Mouse (Mus musculus) natural killer cell, adult 2 months (primary cell): Measurements from ENCODE around the gene Tmem209.

Experiments
- DNase-seq, 2 experiments: peaks; one replicate each; pipeline ENCODE4 v3.0.0; 2022; ENCODE audit warnings: low spot score in 2 of 2

Gene Tmem209

DNA sequence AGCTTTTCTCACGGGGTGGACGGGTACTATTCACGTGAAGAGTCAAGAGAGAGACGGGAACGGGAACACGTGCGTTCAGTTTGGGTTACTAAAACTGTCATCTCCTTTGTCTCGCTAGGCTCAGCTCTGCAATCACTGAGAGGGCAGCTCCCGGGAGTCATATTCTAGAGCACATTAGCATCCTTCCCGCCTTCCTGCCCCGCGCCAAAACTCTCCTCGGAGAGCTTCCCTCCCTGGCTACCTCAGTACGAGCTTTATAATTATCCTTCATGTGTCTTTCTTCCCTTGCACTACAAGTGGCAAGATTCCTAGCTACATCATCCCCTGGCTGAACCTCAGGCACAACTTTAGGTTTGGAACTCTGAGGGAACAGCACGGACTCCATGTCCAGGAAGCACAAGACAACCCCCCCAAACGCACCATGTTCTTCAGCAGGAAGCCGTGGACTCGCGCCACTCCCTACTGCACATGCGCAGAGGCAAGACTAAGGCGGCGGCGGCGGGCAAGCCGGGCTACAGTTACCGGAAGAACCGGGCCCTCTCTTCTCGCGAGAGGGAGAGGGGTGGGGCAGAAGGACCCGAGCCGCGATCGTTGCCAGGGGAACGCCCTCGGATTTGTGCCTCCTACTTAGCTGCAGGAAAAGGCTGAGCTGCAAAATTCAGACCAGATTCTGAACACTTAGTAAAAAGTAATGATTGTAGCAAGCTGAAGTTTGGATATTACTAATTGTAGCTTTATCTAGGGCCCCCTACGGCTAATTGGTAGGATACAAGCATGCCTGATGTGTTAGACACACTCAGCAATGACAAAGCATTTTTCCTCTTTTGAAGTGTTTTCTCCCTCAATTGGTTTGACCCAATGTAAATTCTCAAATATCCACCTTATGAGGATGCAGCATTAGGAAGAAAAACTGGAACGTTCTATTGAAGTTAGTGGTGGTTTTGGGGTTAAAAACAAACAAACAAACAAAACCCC is at the start of gene Tmem209, which contains the start of gene Ssmem1:
Gene Tmem209, minus strand, starts transcription at position 519 of the 975 bp plus-strand sequence.
Gene Ssmem1, plus strand, starts transcription at position 585 of the 975 bp plus-strand sequence.
- peak; percentile 97 to 99 for DNase-seq

DNA sequence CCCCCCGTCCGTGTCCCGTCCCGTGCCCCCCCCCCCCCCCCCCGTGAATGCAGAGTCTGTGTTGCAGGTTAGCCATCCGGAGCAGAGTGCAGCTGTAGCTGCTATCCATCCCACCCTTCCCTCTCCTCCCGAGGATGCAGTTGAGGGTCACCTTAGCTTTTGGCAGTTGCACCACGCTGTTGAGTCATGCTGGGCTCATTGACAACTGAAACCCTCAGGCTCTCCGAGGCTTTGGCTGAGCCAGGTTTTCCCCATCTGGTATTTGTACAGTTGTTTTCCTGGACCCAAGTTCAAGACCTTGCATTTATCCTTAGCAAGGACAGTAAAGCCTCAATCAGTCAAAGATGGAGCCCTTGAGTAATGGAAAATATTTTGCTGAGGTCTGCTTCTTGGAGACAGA is 46.5 kb upstream of the Tmem209 start:
- DNase-seq, result no peak

DNA sequence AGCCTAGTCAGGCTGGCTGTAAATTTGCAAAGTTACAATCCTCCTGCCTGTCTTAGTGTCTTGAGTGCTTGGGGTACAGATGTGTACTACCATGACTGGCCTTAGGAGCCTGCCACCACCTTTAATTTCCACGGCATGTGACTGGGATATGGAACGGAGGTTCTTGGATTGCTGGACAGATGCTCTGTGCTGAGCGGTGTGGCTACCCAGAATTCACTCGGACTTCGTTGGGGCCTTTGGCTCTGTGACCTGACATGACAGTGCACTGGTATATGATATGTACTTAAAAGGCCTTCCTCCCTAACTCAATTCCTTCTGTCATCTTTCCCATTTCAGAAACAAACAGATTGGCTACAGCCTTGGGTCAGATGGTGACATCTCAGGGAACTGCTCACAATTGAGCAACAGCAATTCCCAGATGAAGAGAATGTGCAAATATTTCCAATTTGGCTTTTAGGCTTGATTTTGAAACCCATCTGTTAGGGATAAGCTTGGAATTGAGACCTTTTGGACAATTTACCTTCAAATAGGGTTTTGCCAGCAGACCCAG is 45.1 kb upstream of the Tmem209 start:
- no peak for DNase-seq

DNA sequence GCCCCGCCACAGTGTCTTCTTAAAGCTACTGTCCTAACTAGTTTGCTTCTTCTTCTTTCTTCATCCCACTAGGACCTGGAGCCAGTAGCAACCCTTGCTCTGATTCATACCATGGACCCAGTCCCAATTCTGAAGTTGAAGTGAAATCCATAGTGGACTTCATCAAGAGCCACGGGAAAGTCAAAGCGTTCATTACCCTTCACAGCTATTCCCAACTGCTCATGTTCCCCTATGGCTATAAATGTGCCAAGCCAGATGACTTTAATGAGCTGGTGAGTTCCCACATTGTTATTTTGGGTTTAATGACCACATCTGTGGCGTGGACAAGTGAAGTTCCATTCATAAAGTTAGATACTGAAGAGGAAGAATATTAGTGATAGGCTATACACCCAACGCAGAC is 44.5 kb upstream of the Tmem209 start:
- no peak for DNase-seq

DNA sequence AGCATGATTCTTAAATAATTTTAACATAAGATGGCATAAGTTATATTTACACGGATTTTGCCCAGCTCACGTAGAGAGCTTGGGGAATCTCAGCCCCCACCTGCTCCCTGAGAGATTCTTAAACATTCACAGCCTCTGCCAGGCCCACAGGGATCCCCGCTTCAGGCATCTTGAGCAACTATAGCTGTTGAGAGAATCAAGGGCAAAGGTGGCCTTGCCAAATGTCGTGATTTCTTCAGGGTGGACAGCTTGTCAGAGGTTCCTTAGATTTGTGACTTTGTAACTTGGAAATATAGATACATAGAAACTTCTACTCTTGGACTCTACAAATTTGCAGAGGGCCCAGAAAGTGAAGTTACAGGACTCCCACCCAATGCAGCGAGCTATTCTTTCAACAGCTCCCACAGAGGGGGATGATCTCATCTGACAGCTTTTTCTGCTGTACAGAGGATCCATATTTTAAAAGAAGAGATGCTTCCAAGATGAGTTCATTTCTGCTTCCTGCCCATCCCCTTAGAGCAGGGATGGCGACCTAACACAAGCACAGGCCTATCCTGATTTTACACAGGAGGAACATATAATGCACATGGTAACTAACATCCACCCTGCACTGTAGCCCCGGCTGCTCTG is 43.9 kb upstream of the Tmem209 start:
- no peak for DNase-seq

DNA sequence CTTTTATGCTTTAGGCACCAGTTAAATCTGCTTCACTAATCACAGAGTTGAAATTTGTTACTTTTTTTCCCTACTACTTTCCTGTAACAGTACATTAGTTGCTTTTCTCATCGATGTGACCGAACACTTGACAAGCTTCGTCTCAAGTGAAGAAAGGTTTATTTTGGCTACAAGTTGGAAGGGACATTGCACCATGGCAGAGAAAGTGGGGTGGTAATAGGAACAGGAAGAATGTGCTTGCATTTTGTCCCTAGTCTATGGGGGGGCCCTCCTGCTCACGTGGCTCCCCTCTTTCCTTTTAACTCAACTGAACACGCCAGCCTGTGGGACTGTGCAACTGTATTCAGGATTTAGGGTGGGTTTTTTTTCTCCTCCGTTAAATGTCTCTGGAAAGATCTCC is 43.0 kb upstream of the Tmem209 start:
- DNase-seq, result no peak

DNA sequence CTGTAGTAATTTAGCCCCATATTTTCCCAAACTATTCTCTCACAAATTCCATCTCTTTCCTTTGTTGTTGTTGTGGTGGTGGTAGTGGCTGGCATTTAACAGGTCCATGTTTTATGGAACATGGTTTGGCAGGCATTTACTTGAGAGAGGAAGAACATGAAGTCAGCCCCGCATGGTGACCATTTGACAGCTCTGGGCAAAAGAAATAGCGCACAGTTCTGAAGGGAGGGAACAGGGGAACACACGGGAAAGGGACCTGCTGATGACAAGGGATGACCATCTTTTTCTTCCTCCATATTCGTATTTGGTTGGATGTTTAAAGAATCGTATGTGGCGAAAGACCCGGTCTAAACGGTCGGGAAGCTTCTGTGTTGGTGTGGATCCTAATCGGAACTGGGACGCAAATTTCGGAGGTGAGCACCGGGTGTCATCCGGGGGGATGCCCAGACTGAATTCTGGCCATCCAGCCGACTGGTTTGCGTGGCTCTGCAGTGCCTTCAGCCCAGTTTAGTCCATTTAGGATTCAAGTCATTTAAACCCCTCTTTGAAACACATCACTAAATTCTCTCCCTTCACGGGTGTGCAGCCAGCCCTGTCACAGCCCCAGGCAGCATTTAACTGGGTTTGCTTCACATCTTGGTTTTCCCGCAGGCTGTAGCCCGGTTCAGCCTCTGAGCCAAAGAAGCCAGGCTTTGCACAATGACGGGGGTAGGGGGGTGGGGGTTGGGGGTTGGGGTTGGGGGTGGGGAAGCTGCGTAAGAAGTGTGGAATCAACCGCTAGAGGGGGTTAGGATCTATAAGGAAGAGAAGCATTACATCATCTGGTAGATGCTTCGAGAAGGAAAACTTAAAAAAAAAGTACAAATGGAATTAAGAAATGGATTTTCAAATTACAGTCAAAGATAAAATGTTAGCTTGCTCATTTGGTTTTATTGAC is 42.3 kb upstream of the Tmem209 start:
- DNase-seq, result no peak

DNA sequence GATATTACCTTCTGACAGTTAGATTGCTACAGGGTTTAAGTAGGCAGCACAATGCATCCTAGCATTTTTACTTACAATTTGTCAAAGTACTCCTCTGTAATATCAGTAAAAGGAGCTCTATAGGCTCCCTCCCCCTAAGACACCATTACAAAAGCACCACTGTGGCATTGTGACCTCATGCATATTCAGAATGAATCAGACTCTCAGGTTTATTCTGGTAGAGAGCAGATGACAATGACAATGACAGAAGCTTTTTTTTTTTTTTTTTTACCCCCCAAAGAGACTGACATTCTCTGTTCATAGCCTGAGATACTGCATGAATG is 41.6 kb upstream of the Tmem209 start:
- DNase-seq, result no peak

DNA sequence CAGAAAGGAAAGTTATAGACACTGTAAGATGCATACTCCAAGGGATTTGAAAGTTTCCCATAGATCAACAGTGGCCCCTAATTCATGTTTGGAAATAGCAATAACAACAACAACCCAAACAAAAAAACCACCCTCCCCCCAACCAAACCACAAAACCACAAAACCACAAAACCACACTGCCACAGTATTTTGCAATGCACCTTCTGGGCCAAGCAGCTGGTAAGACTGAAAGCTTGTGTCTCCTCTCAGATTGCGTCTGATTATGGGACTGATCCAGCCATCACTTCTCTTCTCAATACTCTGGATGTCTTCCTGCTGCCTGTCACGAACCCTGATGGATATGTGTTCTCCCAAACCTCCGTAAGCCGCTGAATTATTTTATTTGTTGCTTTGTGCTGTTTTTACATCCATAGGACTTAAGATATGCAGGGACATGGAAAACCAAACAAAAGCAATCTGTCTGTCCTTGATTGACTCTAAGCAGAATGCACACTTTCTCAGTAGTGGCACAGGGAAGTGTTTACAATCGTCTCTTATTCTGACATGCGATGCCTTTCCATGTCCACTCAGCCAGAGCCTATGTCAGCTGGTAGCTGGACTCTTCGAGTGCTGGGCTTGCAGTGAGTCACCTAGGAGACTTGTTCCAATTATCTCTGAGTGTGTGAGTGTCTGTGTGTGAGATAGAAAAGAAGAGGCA is 41.1 kb upstream of the Tmem209 start:
- no peak for DNase-seq

DNA sequence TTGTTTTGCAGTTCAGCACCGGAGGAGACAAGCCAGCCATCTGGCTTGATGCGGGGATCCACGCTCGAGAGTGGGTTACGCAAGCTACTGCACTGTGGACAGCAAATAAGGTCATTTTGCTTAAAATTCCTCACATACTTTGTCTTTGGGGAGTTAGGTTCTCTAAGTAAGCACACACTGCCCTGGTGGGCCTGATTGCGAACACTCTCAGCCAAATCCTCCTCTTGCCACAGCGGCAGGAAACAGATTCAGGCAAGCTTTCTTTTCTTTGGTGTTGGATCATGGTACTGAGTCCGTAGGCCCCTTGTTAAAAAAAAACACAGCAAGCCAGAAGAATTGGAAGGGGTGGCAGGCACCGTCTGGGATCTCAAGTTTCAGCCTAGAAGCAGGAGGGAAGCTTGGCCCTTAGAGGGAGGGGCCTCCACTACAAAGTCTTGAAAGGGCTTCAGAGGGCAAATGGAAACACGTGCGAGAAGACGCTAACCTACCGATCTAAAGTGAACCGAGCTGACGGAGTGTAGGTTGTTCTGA is 39.7 kb upstream of the Tmem209 start:
- DNase-seq, result no peak

DNA sequence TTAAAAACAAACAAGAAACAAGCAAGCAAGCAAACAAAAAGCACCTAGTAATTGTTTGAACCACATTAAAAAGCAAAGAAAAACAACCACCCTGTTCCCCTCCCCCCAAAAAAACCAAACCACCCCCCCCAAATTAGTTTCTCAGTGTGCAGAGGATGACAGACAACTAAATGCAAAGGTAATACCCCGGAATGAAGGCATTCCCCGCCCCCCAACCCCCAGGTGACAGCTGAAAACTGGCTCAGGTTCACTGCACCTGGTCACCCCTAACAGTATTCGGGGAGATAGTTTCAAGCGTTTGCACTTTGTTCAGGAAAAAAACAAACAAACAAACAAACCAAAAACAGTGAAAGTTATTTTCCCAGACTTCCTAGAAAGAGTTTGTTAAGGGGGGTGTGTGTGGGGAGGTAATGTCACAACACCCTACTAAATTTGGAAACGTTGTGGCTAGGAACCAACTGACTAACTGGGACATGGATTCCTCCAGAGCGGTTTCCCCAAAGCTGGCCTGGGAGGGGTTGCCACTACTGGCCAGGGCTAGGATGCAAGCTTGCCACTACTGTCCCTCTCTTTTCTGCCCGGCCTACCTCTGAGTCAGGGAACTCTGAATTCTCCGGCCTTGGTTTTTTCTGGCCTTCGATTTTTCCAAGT is 38.2 kb upstream of the Tmem209 start:
- no peak for DNase-seq

DNA sequence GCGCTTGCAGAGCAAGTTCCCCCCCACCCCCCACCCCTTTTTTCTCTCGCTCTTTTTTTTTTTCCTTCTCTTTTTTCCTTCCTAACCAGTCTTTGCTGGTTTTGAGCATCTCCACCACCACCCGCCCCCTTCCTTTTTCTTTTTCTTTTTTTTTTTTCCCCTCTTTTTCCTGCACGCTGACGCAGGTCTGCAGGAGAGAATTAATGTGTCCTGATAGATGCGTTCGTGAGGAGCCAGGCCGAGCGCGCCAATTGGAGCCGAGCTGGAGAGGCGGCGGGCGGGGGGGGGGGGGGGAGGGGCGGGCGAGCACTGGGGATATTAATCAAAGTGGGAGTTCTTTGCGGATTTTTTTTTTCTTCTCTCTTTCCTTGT is 37.7 kb upstream of the Tmem209 start:
- no peak for DNase-seq

DNA sequence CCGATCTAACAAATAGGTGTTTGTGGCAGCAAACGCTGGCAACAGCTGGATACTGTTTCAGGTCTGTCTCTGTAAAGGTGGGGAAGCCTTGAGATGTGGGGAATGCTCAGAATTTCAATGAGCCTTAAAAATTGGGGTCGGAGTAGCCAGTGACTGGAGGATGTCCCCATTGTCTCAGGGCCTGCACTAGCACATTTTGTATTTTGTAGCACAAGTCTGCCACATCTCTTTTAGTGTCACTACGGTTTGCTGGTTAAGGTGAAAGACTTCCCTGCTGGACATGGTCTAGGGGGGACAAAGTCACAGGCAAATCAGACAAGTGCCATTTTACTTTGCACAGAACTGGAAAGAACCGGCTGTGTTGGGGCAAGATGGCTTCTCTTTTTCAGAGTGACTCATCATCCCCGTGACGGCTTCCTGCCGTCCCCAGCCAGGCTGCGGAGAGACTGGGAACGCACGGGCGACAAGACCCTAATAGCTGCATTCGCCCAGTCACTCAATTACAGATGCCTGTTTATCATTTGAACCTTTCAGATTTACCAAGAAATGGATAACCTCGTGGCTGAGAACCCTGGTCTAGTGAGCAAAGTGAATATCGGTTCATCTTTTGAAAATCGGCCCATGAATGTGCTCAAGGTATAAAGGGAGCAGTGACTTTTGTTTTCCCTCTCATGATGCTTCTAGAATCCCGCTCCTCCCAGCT is 37.1 kb upstream of the Tmem209 start:
- DNase-seq, result peak; percentile 35 to 49

DNA sequence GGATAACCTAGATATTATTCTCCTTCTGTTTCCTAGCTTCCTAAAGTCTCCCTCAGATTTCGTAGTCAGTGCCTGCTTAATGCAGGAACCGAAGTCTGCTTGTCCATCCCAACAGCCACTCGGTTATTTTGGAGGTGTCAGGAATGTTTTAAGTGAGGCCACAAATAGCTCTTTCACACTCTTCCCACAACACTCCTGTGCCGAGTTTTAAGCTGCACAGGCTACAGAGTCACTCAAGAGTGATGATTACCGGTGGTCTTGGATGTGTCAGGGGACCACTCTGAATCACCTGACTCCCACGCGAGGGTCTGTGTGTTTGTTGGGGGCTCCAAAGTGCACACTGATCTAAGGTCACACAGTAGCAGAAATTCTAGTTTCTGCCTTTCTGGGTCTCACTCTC is 36.1 kb upstream of the Tmem209 start:
- no peak for DNase-seq

DNA sequence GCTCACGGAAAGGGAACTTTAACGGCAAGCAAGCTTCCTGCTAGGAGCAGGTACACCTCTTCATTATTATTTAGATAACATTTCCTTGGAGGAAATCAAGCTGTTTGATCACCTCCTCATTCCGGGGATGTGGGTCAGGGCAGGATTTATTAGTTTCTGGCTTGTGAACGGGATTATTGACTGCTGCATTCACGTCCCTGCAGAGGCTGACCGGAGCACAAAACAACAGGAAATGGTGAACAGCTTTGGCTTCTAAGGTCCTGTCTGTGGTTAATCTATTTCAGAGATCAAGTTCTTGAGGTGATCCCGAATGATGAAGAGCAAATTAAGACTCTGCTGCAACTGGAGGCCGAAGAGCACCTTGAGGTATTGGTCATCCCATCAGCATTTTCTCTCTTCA is 34.3 kb upstream of the Tmem209 start:
- DNase-seq, result no peak

DNA sequence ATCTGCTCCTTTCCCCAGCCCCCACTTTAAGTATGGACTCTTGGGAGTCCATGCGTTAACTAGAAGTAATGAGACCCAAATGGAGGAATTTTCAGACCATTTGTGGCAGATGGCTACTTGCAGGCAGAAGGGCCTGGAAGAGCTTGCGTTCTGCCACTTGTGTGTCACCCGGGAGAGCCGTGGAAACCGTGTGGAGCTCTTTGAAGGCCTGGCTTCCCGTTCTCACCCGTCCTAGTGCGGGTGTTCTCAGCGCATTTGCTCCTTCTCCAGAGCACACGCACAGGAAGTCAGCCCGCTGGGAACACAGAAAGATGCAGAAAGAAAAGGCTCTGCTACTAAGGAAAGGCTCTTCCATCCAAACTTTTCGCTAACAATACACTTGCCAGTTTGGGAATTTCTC is 33.5 kb upstream of the Tmem209 start:
- no peak for DNase-seq

DNA sequence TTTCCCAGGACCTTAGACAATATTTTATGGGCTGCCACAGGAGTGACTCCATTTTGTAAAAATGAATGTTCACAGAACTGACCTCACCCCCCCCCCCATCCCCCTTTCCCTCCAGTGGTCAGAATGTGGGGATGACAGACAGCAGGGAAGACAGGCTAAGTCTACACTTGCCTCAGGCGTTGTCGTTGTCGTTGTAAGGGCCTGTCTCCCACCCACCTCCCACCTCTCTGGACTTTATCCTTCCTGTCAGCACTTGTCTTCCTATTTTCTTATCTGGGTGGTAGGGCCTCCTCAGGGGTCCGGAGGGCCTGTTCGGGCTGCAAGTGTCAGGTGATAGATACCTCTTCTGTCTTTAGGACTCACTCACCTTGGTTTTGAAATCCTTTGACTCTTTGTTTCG is 32.7 kb upstream of the Tmem209 start:
- DNase-seq, result no peak

DNA sequence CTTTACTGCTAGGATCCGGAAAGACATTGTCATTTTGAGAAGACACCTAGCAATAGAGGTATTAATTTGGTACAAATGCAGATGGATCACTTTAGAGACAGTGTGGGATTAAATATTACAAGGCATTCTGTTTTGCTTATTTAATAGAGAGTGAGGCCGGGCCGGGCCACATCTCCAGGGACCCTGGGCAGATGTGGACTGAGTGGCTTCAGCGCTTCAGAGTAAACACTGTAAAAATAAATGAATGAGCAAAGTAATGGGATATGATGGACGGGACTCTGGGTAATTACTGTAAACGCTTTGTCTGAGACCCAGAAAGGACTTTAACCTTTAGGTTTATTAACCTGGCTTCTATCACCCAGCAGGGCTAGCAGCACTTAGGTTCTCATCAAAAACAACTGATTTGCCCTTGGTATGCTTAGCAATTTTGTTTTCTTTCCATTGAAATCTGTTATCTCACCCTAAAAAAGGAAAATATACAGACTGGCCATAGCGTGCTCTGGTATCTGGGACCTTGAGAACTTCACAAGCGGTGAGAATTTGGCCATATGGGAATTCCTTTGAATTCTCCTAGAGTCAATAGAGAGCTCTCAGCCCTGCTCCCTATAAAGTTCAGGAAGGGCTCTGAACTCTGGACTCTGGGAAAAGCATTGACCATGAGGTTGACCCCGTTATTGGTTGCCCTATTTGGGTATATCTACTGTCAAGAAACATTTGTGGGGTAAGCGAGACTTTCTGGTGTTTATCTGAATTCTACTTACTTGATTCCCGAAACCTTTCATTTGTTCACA is 31.6 kb upstream of the Tmem209 start, which contains the start of gene Cpa2:
Gene Cpa2, plus strand, starts transcription at position 574 of the 791 bp plus-strand sequence.
- DNase-seq, result no peak

DNA sequence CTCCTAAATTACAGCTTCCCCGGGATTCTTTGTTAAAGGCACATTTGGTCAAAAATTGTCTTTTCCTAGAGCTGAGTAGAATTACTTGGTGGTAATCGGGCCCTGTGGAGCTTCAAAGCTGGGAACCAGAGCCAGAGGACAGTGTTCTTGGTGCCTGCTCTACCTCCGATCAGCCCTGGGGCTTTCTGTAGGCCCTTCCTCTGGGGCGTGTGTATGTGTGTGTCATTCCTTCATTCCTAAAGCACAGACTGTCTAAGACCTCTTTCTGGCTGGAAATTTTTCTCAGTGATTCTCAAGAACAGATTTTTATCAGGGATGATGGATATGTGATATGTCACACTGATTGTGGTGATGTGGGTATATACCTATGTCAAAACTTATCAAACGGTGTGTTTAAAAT is 29.2 kb upstream of the Tmem209 start:
- no peak for DNase-seq
